Mouse (Mus musculus): ENCODE results near the gene Tedc1. TPM values are rescaled to one million over a fixed set of nuclear protein-coding genes. Genes with fewer than 3 reads are reported as not detected.

Tedc1 gene
- 1.2 TPM for polyA plus RNA-seq (2015; fragmentation: Illumina TruSeq; extraction: RNeasy Lipid Tissue Mini Kit (QIAGEN cat#74804); ENCODE audit: low read depth, low replicate concordance)

DNA sequence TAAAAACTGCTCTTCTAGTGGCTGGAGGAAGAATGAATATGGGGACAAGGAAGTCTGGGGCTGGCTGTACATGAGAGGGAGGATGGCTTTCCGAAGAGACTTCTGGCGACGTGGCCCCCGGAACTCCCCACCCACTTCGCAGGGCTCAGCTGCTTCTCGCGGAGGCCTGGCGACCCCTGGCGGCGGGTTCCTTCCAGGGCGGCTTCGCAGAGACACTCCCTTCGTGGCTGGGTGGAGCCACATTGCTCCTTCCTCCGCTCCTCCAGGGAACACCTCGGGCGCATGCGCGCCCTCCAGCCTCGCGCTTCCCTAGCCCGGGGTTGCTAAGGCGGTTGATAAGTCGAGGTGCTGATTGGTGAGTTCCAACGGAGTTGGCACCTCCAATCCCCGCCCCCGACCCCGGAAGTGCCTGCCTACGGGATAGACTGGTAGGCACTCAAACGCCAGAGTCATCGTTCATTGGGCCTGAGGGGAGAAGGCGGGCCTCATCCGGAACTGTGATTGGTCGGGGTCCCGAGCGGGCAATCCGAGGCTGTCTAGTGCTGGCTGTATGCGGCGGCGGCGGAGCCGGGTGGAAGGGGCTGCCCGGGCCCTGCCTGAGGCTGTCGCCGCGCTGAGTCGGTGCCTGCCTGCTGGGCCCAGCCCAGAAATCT is at the start of gene Tedc1:
Gene Tedc1, plus strand, starts transcription at position 535 of the 653 bp plus-strand sequence.

DNA sequence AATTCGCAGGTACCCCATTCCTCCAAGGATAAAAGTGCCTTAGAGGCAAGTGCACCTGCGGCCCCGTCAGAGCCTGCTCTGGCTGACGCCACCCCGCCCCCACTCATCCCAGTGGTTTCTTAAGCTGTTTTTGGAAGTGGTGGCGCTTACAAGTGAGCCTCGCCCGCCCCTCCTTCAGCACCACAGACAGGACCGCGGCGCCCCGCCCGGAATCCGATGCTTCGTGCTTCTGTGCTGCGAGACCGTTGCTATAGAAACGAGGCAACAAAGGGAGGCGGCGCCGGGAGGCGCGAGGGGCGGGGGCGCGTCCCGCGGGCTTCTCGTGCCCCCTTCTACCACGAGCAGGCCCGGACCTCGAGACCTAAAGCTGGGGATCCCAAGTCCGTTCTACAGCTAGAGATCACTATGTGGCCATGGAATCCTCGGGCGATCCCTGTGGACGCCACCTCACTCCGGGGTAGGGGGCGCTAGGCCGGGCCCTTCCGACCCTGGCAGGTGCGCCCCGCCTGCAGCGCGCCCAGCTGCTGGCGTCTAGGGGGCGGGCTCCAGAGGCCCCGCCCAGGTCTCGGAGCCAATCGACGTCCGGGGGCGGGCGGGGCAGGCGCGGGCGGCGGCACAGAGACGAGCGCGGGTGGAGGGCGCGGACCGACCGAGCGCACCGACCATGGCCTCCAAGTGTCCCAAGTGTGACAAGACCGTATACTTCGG is 16.2 kb upstream of the Tedc1 start, which contains the start of gene Crip2:
Gene Crip2, plus strand, starts transcription at position 329 of the 708 bp plus-strand sequence.

DNA sequence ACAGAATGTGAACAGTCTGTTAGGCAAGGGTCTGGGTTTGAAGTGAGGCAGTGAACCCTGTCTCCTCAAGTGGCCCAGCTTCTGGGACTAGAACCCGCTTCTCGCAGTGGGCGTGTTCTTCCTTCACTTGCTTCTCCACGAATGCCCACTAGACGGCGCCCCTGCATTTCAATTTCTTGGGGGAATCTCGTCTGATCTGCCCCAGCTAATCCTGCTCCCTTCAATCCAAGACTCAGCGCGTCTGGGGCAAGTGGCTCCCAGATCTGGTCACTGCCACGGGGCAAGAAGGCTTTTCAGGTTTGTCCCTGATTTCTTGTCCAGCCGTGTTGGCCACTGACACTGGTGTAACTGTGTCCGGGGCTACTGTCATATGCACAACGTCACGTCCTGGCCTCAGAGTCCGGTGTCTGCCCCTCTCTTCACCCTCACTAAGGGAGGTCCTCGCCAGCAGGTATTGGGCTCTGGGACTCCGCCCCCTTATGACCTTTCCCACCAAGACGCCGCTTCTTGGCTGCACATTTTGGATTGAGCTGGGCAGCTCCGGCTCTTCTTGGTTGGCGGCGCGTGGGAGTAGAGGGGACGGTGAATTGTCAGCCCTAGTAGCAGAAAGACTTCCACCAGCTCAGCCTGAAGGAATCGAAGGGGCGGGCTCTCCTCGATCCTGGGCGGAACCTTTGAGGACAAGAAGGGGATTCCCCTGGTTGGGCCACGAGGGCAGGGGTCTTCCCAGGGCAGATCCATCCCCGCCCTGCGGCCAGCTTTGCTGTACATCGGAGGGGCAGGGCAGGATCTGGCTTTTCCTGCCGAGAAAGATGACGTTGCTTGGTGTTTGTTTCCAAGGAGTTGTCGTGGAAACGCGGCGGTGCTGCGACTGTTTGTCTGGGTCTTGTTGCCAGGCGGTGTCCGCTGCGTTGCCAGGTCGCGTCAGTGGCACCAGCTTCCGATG is 9.8 kb upstream of the Tedc1 start, which contains the start of gene Crip1:
Gene Crip1, plus strand, starts transcription at position 205 of the 946 bp plus-strand sequence.

DNA sequence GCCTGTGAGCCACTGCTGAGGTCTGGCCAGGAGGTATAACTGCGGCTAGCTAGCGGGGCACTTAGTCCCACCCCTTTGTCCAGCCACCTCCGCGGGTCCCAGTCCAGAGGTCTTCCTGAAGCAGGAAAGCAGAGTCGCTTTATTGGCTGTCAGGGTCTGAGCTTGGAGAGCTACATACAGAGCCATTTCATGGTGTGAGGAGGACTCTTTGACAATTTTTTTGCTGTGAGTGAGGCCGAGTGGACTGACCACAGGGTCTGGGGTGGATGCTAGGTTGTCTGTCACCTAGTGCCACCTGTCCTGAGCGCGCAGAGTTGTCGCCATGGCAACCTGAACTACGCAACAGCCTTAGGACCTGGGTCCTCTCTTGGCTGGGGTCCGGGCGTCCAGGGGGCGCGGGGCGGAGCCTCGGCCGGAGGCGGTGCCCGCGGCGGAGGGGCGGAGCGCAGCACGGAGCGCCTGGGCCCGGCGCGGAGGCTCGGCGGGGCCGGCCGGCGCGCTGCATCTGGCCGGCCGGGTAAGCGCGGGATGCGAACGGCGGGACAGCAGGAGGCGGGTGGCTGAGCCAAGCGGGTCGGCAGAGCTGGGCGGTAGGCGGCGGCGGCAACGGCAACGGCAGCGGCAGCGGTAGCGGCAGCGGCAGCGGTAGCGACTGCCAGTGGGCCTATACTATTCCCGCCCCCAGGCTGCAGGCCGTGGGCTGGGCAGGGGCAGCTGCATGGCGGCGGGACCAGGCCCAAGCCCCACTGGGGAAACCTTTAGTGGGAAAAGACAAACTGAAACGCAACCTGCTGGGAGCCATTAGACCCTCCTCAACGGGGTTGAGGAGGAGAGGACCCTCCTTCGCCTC is 29.4 kb downstream of the Tedc1 start, which contains the start of gene Tmem121:
Gene Tmem121, plus strand, starts transcription at position 489 of the 850 bp plus-strand sequence.

Other genes starting within 250 kb of the Tedc1 start
- 17.1 TPM for gene Jag2, start 226.6 kb upstream of the Tedc1 start, polyA plus RNA-seq (2015; fragmentation: Illumina TruSeq; extraction: RNeasy Lipid Tissue Mini Kit (QIAGEN cat#74804); ENCODE audit: low read depth, low replicate concordance)
- 16.5 TPM for gene Nudt14, start 214.3 kb upstream of the Tedc1 start, polyA plus RNA-seq (2015; fragmentation: Illumina TruSeq; extraction: RNeasy Lipid Tissue Mini Kit (QIAGEN cat#74804); ENCODE audit: low read depth, low replicate concordance)
- 65.8 TPM for gene Btbd6, start 179.9 kb upstream of the Tedc1 start, polyA plus RNA-seq (2015; fragmentation: Illumina TruSeq; extraction: RNeasy Lipid Tissue Mini Kit (QIAGEN cat#74804); ENCODE audit: low read depth, low replicate concordance)
- 31.8 TPM for gene Brf1, start 155.7 kb upstream of the Tedc1 start, polyA plus RNA-seq (2015; fragmentation: Illumina TruSeq; extraction: RNeasy Lipid Tissue Mini Kit (QIAGEN cat#74804); ENCODE audit: low read depth, low replicate concordance)
- 71.2 TPM for gene Pacs2, start 141.9 kb upstream of the Tedc1 start, polyA plus RNA-seq (2015; fragmentation: Illumina TruSeq; extraction: RNeasy Lipid Tissue Mini Kit (QIAGEN cat#74804); ENCODE audit: low read depth, low replicate concordance)
- not detected for gene Tex22, start 81.9 kb upstream of the Tedc1 start, polyA plus RNA-seq (2015; fragmentation: Illumina TruSeq; extraction: RNeasy Lipid Tissue Mini Kit (QIAGEN cat#74804); ENCODE audit: low read depth, low replicate concordance)
- 40.8 TPM for gene Mta1, start 58.1 kb upstream of the Tedc1 start, polyA plus RNA-seq (2015; fragmentation: Illumina TruSeq; extraction: RNeasy Lipid Tissue Mini Kit (QIAGEN cat#74804); ENCODE audit: low read depth, low replicate concordance)
- 137 TPM for gene Crip2, start 16.2 kb upstream of the Tedc1 start, polyA plus RNA-seq (2015; fragmentation: Illumina TruSeq; extraction: RNeasy Lipid Tissue Mini Kit (QIAGEN cat#74804); ENCODE audit: low read depth, low replicate concordance)
- 44.7 TPM for gene Crip1, start 10.1 kb upstream of the Tedc1 start, polyA plus RNA-seq (2015; fragmentation: Illumina TruSeq; extraction: RNeasy Lipid Tissue Mini Kit (QIAGEN cat#74804); ENCODE audit: low read depth, low replicate concordance)
- 18.7 TPM for gene Tmem121, start 29.5 kb downstream of the Tedc1 start, polyA plus RNA-seq (2015; fragmentation: Illumina TruSeq; extraction: RNeasy Lipid Tissue Mini Kit (QIAGEN cat#74804); ENCODE audit: low read depth, low replicate concordance)